Mouse (Mus musculus) testis, postnatal 14 days (tissue): ENCODE measurements around the gene Vmn1r38.
A peak's percentile ranks its signal among the peaks of the same experiment; 100 is the strongest.
"Not testable (repeated sequence)": the region's sequence is repeated elsewhere in the genome, so short reads cannot be mapped to it uniquely, and the experiment has no call there.

Source experiments
- DNase-seq: peaks from one replicate; pipeline ENCODE4 v3.0.0; 2021; ENCODE audit warnings: low spot score

The Vmn1r38 gene

DNA sequence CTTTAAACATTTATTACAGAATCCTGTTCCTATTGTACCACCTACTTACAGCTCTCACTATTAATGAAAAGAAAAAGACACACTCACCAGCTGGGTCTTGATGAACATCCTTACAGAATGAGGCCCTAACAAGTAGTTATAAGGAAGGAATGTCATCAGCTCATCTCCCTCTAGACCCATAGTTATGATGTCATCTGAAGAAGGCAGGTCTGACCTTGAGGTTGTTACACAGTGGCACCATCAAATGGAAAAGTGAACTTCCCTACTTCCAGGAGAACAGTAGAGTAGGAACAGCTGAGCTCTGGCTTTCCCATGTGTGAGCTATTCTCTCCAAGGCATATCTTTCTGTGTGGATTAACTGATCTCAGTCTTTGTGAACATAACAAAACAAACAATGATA lies at the start of gene Vmn1r38:
TSS of gene Vmn1r38 (minus strand) at position 101 of the 400 bp plus-strand sequence.
- not testable (repeated sequence) for DNase-seq

DNA sequence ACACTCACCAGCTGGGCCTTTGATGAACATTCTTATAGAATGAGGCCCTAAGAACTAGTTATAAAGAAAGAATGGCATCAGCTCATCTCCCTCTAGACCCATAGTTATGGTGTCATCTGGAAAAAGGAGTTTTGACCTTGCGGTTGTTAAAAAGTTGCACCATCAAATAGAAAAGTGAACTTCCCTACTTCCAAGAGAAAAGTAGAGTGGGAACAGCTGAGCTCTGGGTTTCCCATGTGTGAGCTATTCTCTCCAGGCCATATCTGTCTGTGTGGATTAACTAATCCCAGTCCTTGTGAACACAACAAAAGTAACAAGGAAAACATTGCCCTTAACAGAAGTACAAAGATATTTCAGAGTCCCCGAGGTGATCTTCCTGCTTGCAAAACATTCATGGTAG lies 28.1 kb upstream of the Vmn1r38 start, which contains the start of gene Vmn1r39:
TSS of gene Vmn1r39 (minus strand) at position 101 of the 400 bp plus-strand sequence.
- DNase-seq: no peak

DNA sequence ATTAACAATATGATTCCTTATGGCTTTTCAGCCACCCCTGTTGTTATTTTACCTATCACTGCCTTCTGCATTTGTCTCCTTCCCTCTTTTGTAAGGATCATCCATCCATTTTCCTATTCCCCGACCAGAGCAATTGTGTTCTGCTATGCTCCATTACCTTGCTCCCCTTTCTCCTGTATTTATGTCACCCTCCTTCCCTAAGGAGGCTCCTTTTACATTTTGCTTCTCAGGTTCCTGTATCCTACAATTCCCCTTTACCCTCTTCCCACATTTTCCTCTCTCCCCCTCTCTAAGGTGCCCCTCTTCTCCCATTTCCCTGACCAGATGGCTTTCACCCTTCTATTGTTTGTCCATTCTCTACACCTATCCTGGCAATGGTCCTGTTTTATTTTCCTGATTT lies 23.9 kb upstream of the Vmn1r38 start:
- DNase-seq: no peak

DNA sequence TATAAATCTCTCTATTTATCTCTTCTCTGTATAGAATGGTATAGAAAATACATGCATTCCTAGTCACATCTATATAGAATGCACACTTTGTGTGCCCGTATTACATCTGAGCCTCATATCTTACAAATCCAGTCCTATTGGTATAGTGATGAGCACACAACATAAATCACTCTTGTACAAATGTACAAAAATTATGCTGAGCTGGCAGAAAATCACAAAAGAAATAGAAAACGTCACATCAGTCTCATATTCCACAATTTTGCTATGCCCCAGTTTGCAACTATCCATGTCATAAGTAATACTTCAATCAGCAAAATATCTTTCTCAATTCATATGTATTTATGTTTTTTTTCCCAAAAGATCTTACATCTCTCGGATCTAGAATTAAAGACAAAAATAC lies 23.3 kb upstream of the Vmn1r38 start:
- DNase-seq: no peak

DNA sequence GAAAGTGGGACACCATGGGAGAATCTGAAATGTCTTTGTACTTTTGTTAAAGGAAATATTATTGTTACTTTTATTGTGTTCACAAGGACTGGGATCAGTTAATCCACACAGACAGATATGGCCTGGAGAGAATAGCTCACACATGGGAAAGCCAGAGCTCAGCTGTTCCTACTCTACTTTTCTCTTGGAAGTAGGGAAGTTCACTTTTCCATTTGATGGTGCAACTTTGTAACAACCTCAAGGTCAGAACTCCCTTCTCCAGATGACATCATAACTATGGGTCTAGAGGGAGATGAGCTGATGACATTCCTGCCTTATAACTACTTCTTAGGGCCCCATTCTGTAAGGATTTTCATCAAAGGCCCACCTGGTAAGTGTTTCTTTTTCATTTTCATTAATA lies 53.3 kb downstream of the Vmn1r38 start, which contains the start of gene Vmn1r37:
TSS of gene Vmn1r37 (plus strand) at position 301 of the 400 bp plus-strand sequence.
- peak; percentile 10 for DNase-seq
